Mouse (Mus musculus): ENCODE results near the gene Wwtr1. TPM values are rescaled to one million over a fixed set of nuclear protein-coding genes. Genes with fewer than 3 reads are reported as not detected.
A peak's percentile ranks its signal among the peaks of the same experiment; 100 is the strongest.

The Wwtr1 gene
- polyA plus RNA-seq, 1 experiment from 2014 or later = 7.2 TPM

DNA sequence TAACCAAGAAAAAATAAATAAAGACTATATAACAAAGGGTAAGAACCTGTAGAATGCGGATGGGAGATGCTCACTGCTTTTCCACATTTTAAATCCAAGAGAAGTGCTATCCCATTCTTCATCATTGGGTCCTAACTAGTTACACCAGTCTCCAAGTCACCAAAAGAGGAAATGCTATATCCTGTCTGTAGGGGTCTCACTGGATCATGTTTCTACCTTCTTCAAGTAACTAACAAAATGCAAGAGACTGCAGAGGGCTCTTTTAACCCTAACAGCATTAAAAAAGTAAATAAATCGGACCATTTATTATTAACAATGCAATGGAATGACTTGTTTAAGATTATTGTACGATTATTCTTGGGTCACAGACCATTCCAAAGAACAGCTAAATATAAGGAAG lies 109.4 kb downstream of the Wwtr1 start:
- DNase-seq (peak; percentile 73), ATAC-seq (ENCODE audit: low FRiP score, low TSS enrichment) (no peak)
- no peaks in the 10 kb centered on the region for H3K36me3 ChIP-seq (ENCODE audit: control insufficient read depth, insufficient read depth, low read length)
- 71% methylated on average over 3 of the region's 3 CpGs for whole genome bisulfite sequencing
- no peak overlapping the region for H3K9ac ChIP-seq (replicated peaks; ENCODE audit: low read length)
- no peak overlapping the region for H3K27ac ChIP-seq (replicated peaks; ENCODE audit: low read depth, low read length)
- H3K4me3 ChIP-seq (replicated peaks; ENCODE audit: low read depth, low read length) = no peak overlapping the region
- no peak overlapping the region for H3K4me2 ChIP-seq (ENCODE audit: low read length)
- H3K27me3 ChIP-seq (ENCODE audit: control insufficient read depth, insufficient read depth, low read length) = no peaks in the 10 kb centered on the region
- H3K9me3 ChIP-seq (ENCODE audit: control insufficient read depth, low read length) = no peaks in the 10 kb centered on the region
- H3K4me1 ChIP-seq (ENCODE audit: control insufficient read depth, insufficient read depth, low read length) = peaks cover 8% of the 10 kb centered on the region

DNA sequence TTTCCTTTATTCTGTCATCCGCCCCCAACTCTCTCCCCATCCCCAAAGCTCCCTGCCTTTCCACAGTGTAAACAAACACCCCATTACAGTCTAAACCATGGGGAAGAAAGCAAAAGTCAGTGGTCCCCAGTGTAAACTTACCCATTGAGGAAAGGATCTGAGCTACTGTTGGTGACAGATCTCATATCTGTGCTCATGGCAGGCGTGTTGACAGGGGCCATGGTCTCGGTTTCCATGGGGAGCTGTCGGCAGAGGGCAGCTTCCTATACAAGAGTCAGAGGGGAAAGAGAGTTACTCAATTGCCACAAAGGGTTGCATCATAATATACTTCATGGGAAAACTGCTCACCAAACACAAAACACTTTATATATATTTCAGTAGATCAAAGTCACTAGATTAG lies 112.4 kb downstream of the Wwtr1 start:
- Histone ChIP-seq H3K4me1 (ENCODE audit: control insufficient read depth, insufficient read depth, low read length) (no peaks in the 10 kb centered on the region), H3K9ac (replicated peaks; ENCODE audit: low read length) (no peak overlapping the region), H3K4me3 (replicated peaks; ENCODE audit: low read depth, low read length) (no peak overlapping the region), H3K27me3 (ENCODE audit: control insufficient read depth, insufficient read depth, low read length) (no peaks in the 10 kb centered on the region), H3K36me3 (ENCODE audit: control insufficient read depth, insufficient read depth, low read length) (no peaks in the 10 kb centered on the region), H3K9me3 (ENCODE audit: control insufficient read depth, low read length) (no peaks in the 10 kb centered on the region), H3K4me2 (ENCODE audit: low read length) (no peak overlapping the region), H3K27ac (replicated peaks; ENCODE audit: low read depth, low read length) (no peak overlapping the region)
- ATAC-seq (ENCODE audit: low FRiP score, low TSS enrichment) = no peak
- 86% methylated on average over 4 of the region's 4 CpGs for WGBS
- DNase-seq = no peak

DNA sequence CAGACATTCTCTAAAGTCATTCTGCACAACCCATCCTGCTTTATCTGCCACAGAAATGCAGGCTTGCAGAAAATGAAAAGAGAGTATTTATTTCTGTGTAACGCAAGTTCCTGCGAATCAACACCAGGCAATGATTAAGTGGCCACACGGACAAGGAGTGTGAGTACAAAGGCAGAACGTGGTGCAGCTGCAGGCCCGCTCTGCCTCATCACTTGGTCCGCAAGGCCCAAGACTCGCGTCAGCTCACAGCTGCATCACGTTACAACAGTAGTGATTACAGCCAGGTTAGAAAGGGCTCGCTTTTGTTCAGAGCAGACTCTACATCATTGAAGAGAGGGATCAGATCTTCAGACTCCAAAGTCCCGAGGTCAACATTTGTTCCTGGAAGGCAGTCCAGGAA lies 117.1 kb downstream of the Wwtr1 start:
- Histone ChIP-seq H3K27me3 (ENCODE audit: control insufficient read depth, insufficient read depth, low read length) (no peaks in the 10 kb centered on the region), H3K27ac (replicated peaks; ENCODE audit: low read depth, low read length) (no peak overlapping the region), H3K4me3 (replicated peaks; ENCODE audit: low read depth, low read length) (no peak overlapping the region), H3K4me2 (ENCODE audit: low read length) (no peak overlapping the region), H3K9ac (replicated peaks; ENCODE audit: low read length) (no peak overlapping the region), H3K4me1 (ENCODE audit: control insufficient read depth, insufficient read depth, low read length) (no peaks in the 10 kb centered on the region), H3K9me3 (ENCODE audit: control insufficient read depth, low read length) (no peaks in the 10 kb centered on the region), H3K36me3 (ENCODE audit: control insufficient read depth, insufficient read depth, low read length) (no peaks in the 10 kb centered on the region)
- DNase-seq (peak; percentile 19), ATAC-seq (ENCODE audit: low FRiP score, low TSS enrichment) (no peak)
- WGBS = 76% methylated on average over 11 of the region's 11 CpGs

DNA sequence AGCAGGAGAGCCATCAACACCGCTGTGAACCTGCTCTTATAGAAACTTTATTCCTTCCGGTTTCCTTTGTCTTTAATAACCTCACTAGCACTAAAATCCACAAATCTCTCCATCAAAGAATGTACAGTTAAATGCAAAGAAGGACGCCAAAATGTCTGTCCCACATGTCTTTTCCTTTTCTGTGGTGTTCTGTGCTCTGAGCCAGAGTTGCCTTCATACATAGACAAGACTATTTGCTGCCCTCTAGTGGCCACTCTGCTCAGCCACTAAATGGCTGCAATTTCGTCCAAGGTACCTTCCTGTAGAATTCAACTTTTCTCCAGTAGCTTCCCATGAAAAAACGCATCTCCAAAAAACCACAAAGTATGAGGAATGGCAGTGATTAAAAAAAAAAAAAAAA lies 127.3 kb downstream of the Wwtr1 start:
- Histone ChIP-seq H3K4me2 (ENCODE audit: low read length) (no peak overlapping the region), H3K4me1 (ENCODE audit: control insufficient read depth, insufficient read depth, low read length) (no peaks in the 10 kb centered on the region), H3K27ac (replicated peaks; ENCODE audit: low read depth, low read length) (no peak overlapping the region), H3K36me3 (ENCODE audit: control insufficient read depth, insufficient read depth, low read length) (no peaks in the 10 kb centered on the region), H3K27me3 (ENCODE audit: control insufficient read depth, insufficient read depth, low read length) (no peaks in the 10 kb centered on the region), H3K9me3 (ENCODE audit: control insufficient read depth, low read length) (no peaks in the 10 kb centered on the region), H3K9ac (replicated peaks; ENCODE audit: low read length) (no peak overlapping the region), H3K4me3 (replicated peaks; ENCODE audit: low read depth, low read length) (no peak overlapping the region)
- 32% methylated on average over 5 of the region's 5 CpGs for WGBS
- ATAC-seq (ENCODE audit: low FRiP score, low TSS enrichment) = no peak
- peak; percentile 94 for DNase-seq

DNA sequence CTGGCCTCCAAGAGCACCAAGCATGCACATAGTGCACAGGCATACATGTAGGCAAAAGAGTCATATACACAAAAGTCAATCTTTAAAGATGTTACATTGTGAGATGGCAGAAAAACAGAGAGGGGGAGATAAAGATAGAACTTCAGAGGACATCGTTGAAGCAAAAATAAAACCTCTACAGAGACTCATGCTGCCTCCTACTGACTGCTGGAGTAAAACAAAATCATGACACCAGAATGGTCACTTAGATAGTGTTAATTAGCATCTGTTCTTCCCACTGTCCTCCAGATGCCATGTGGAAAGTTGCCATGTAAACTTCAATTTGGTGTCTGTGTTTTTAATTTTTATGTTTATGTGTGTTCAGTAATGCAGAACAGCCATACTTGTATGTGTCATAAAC lies 127.8 kb downstream of the Wwtr1 start:
- Histone ChIP-seq H3K4me1 (ENCODE audit: control insufficient read depth, insufficient read depth, low read length) (no peaks in the 10 kb centered on the region), H3K27ac (replicated peaks; ENCODE audit: low read depth, low read length) (no peak overlapping the region), H3K4me2 (ENCODE audit: low read length) (no peak overlapping the region), H3K9me3 (ENCODE audit: control insufficient read depth, low read length) (no peaks in the 10 kb centered on the region), H3K4me3 (replicated peaks; ENCODE audit: low read depth, low read length) (no peak overlapping the region), H3K36me3 (ENCODE audit: control insufficient read depth, insufficient read depth, low read length) (no peaks in the 10 kb centered on the region), H3K9ac (replicated peaks; ENCODE audit: low read length) (no peak overlapping the region), H3K27me3 (ENCODE audit: control insufficient read depth, insufficient read depth, low read length) (no peaks in the 10 kb centered on the region)
- WGBS = 60% methylated on average over 1 of the region's 1 CpGs
- no peak for ATAC-seq (ENCODE audit: low FRiP score, low TSS enrichment)
- no peak for DNase-seq

DNA sequence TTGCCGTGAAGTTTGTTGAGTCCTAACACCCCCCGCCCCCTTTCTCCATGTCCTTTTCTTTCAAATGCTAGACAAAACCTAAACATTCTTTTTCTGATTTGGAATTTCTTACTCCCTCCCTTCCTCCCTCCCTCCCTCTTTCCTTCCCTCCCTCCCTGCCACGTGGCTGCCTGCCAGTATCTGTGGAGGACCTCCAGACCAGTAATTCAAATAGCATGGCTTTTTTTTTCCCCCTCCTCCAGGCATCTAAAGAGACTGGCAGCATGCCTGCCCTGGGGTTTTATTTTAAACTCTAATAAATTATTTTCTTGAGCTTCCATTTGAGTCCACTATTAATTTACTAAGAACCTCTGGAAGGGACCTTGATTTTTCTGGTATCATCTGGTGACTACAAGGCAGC lies 130.0 kb downstream of the Wwtr1 start:
- WGBS = 52% methylated on average over 3 of the region's 3 CpGs

DNA sequence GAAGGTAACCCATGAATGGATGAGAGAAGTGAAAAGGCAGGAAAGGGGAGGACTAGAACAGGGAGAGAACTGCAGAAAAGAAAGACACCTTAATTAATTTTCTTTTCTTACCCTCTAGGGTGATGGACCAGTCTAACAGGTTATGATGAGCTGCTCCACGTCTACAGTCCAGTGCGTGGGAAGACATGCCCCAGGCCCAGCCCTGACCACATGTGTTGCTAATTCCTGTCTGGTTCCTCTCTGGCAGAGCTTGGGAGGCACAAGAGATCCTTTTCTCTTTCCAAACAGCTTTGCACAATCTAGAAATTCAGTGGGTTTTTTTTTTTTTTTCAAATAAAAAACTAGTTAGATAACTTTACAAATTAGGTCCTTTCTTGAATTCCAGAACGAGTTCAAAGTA lies 134.8 kb downstream of the Wwtr1 start:
- Histone ChIP-seq H3K36me3 (ENCODE audit: control insufficient read depth, insufficient read depth, low read length) (no peaks in the 10 kb centered on the region), H3K9ac (replicated peaks; ENCODE audit: low read length) (no peak overlapping the region), H3K27ac (replicated peaks; ENCODE audit: low read depth, low read length) (no peak overlapping the region), H3K9me3 (ENCODE audit: control insufficient read depth, low read length) (no peaks in the 10 kb centered on the region), H3K4me3 (replicated peaks; ENCODE audit: low read depth, low read length) (no peak overlapping the region), H3K4me1 (ENCODE audit: control insufficient read depth, insufficient read depth, low read length) (no peaks in the 10 kb centered on the region), H3K4me2 (ENCODE audit: low read length) (no peak overlapping the region), H3K27me3 (ENCODE audit: control insufficient read depth, insufficient read depth, low read length) (no peaks in the 10 kb centered on the region)
- DNase-seq (no peak), ATAC-seq (ENCODE audit: low FRiP score, low TSS enrichment) (no peak)
- 81% methylated on average over 3 of the region's 3 CpGs for WGBS

More for the DNA sequence above, 130.0 kb downstream of the Wwtr1 start:
- Histone ChIP-seq H3K27me3 (ENCODE audit: control insufficient read depth, insufficient read depth, low read length) (no peaks in the 10 kb centered on the region), H3K4me1 (ENCODE audit: control insufficient read depth, insufficient read depth, low read length) (no peaks in the 10 kb centered on the region), H3K27ac (replicated peaks; ENCODE audit: low read depth, low read length) (no peak overlapping the region), H3K4me3 (replicated peaks; ENCODE audit: low read depth, low read length) (no peak overlapping the region), H3K9ac (replicated peaks; ENCODE audit: low read length) (no peak overlapping the region), H3K9me3 (ENCODE audit: control insufficient read depth, low read length) (no peaks in the 10 kb centered on the region), H3K36me3 (ENCODE audit: control insufficient read depth, insufficient read depth, low read length) (no peaks in the 10 kb centered on the region), H3K4me2 (ENCODE audit: low read length) (no peak overlapping the region)
- ATAC-seq (ENCODE audit: low FRiP score, low TSS enrichment) = no peak
- DNase-seq = peak; percentile 58

DNA sequence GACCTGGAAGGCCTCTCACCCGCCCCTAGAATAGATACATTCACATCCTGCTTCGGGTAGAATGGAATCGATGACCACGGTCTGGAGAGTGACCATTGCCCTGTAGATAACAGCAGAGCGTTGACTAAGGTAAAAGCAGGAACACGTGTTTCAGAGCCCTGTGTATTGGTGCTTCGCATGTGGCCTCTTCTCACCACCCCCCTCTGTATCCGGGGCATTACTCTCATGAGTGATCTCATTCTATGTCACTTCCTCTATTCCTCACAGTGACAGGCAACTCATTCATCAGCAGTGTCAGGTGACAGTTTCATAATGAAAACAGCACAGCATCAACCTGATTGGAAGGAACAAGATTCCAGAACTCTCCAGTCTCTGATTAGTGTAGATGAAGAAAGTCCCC lies 140.3 kb downstream of the Wwtr1 start:
- H3K9ac ChIP-seq (replicated peaks; ENCODE audit: low read length) = no peak overlapping the region
- no peaks in the 10 kb centered on the region for H3K9me3 ChIP-seq (ENCODE audit: control insufficient read depth, low read length)
- no peak overlapping the region for H3K27ac ChIP-seq (replicated peaks; ENCODE audit: low read depth, low read length)
- no peak for DNase-seq
- ATAC-seq (ENCODE audit: low FRiP score, low TSS enrichment) = no peak
- H3K27me3 ChIP-seq (ENCODE audit: control insufficient read depth, insufficient read depth, low read length) = no peaks in the 10 kb centered on the region
- 88% methylated on average over 8 of the region's 8 CpGs for WGBS
- H3K4me2 ChIP-seq (ENCODE audit: low read length) = no peak overlapping the region
- H3K4me3 ChIP-seq (replicated peaks; ENCODE audit: low read depth, low read length) = no peak overlapping the region
- H3K4me1 ChIP-seq (ENCODE audit: control insufficient read depth, insufficient read depth, low read length) = no peaks in the 10 kb centered on the region
- H3K36me3 ChIP-seq (ENCODE audit: control insufficient read depth, insufficient read depth, low read length) = no peaks in the 10 kb centered on the region

DNA sequence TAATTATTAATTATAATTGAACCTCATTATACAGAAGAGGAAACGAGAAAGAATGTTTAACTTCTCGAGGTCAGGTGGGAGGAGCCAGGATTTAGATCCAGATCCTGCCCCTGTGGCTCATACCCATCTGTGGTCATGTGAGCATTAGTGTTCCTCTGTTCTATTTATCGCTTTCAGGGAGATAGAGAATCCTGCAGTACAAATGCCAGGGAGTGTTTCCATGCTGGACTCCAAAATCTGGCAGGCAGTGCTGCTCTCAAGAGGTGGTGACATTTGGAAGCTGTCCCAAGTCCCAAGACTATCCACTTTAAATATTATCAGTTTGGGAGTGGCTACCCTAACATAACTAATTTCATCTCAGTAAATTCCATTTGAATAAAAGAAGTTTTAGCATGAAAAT lies 144.0 kb downstream of the Wwtr1 start:
- no peak for ATAC-seq (ENCODE audit: low FRiP score, low TSS enrichment)
- Histone ChIP-seq H3K4me3 (replicated peaks; ENCODE audit: low read depth, low read length) (no peak overlapping the region), H3K9me3 (ENCODE audit: control insufficient read depth, low read length) (no peaks in the 10 kb centered on the region), H3K36me3 (ENCODE audit: control insufficient read depth, insufficient read depth, low read length) (no peaks in the 10 kb centered on the region), H3K4me1 (ENCODE audit: control insufficient read depth, insufficient read depth, low read length) (no peaks in the 10 kb centered on the region), H3K27ac (replicated peaks; ENCODE audit: low read depth, low read length) (no peak overlapping the region), H3K4me2 (ENCODE audit: low read length) (no peak overlapping the region), H3K9ac (replicated peaks; ENCODE audit: low read length) (no peak overlapping the region), H3K27me3 (ENCODE audit: control insufficient read depth, insufficient read depth, low read length) (no peaks in the 10 kb centered on the region)
- WGBS = 78% methylated on average over 3 of the region's 3 CpGs
- DNase-seq = no peak
